Mouse (Mus musculus) stomach, embryonic 16.5 days (tissue): ENCODE data around the gene Gpatch4. TPM values are rescaled to one million over a fixed set of nuclear protein-coding genes. Genes with fewer than 3 reads are reported as not detected.

Experiments
- ATAC-seq: fragments of 200-750 bp; cut with Nextera tagmentation; 2 replicates; pipeline ENCODE4 v1.8.0; 2017; ENCODE audit warnings: moderate number of reproducible peaks, moderate TSS enrichment; ENCODE audit not compliant: insufficient read depth, low FRiP score
- H3K27ac ChIP-seq: fragments of 300-500 bp; sonication (generic); 2 replicates; pipeline ENCODE4 v1.5.1; 2014; ENCODE audit warnings: low read length
- H3K27me3 ChIP-seq: fragments of 300-500 bp; sonication (generic); 2 replicates; pipeline ENCODE4 v1.6.1; 2014; ENCODE audit warnings: low read length, control low read depth, mixed read lengths; ENCODE audit not compliant: control insufficient read depth, insufficient read depth
- H3K36me3 ChIP-seq: fragments of 300-500 bp; sonication (generic); 2 replicates; pipeline ENCODE4 v1.6.1; 2014; ENCODE audit warnings: low read length; ENCODE audit not compliant: control insufficient read depth, insufficient read depth
- H3K4me1 ChIP-seq: fragments of 300-500 bp; sonication (generic); 2 replicates; pipeline ENCODE4 v1.6.1; 2014; ENCODE audit warnings: low read length, control low read depth, mixed read lengths; ENCODE audit not compliant: control insufficient read depth, insufficient read depth
- H3K4me2 ChIP-seq: fragments of 300-500 bp; sonication (generic); 2 replicates; pipeline ENCODE4 v1.6.1; 2014; ENCODE audit warnings: low read depth, low read length, mixed read lengths
- H3K4me3 ChIP-seq: fragments of 300-500 bp; sonication (generic); replicated peaks from 2 replicates; pipeline ENCODE4 v1.5.1; 2014; ENCODE audit warnings: mild to moderate bottlenecking, low read length
- H3K9ac ChIP-seq: fragments of 300-500 bp; sonication (generic); 2 replicates; pipeline ENCODE4 v1.6.1; 2014; ENCODE audit warnings: low read length
- H3K9me3 ChIP-seq: fragments of 300-500 bp; sonication (generic); replicated peaks from 2 replicates; pipeline ENCODE4 v1.6.1; 2016; ENCODE audit warnings: low read length, control low read depth; ENCODE audit not compliant: control insufficient read depth
- WGBS: fragments of 180-500 bp; shearing (Covaris S2); extraction: QIAGEN DNeasy Blood & Tissue Kit; methylation state at CpG from one replicate; pipeline ENCODE4 v1.1.7; 2014; 5-methylcytosine and 5-hydroxymethylcytosine counted together
- polyA plus RNA-seq: library from polyadenylated mRNA; unstranded; fragments of >200 nt; fragmentation: Nextera tagmentation; extraction: Ambion mirVana; gene quantifications from 2 replicates; pipeline ENCODE4 v1.2.1, GENCODE M21; 2015

The Gpatch4 gene
- 29.7 and 30.1 TPM in 2 replicates for polyA plus RNA-seq

DNA sequence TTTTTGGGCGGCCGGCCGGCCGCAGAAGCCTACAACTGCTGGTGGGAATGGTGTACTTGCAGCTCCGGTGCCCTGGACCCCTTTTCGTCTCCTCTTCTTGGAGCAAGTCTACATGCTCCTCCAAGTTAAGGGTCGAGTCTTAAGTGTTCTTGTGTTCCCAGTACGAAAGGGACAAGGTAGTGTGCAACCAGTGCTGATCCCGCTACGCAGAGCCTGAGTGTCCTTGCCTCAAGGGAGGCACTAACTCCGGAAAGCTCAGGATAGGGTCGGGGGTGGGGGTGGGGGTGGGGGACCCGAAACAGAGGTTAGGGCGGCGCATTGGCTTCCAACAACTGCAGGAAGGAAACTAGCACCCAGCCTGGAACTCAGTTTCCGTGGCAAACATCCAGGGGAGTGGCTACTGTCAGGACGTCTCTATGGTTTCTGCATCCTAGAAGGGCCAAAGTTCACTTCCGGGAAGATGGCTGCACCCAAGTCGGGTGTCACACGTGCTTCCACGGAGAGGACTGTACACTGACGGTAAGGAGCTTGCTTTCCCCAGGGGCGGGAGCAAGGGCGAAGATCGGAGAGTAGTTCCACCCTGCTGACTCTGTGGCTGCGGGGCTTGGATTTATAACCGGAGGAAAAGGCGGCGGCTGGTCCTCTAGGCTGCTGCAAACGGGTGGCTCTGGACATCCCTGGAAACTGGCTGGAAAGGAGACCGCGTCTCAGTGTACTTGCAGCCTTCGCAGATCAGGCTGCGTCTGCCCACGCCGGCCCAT lies at the start of gene Gpatch4:
TSS of gene Gpatch4 (plus strand) at position 448 of the 761 bp plus-strand sequence.
- Histone ChIP-seq H3K27ac (peak within 1 kb of the TSS; percentile 69), H3K27me3 (peaks cover 3% of the 10 kb centered on the region; the same call in 1 of the 2 replicates), H3K4me3 (peak within 1 kb of the TSS; percentile 94), H3K4me2 (peak within 1 kb of the TSS; percentile 72), H3K9ac (peak within 1 kb of the TSS; percentile 80), H3K9me3 (no peaks in the 10 kb centered on the region), H3K4me1 (0 out of 2 replicates have a peak, but pooled peaks cover 5% of the 10 kb centered on the region), H3K36me3 (no peaks in the 10 kb centered on the region)
- 8% methylated on average over 36 of the region's 36 CpGs for WGBS
- peak; percentile 94 for ATAC-seq

DNA sequence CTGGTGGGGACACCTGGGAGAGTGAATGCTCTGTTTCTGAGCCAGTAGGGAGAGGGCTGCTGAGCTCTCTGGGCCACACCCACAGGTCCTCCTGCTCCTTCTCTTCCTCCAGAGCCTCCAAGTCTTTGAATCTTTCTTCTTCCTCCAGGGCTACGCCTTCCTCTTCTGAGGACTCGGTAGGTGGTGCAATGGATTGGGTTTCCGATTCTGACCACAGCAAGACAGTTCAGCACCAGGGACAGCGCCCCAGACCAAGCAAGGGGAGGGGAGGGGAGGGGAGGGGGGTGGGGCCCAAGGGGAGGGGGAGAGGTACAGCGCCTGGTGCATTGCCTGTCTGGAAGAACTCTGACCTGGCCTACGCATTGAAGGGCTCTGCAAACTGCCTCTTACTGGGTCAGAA lies 49.5 kb upstream of the Gpatch4 start:
- no peaks in the 10 kb centered on the region for H3K36me3 ChIP-seq
- 7% methylated on average over 6 of the region's 6 CpGs for WGBS
- H3K27me3 ChIP-seq, result peaks cover 61% of the 10 kb centered on the region

DNA sequence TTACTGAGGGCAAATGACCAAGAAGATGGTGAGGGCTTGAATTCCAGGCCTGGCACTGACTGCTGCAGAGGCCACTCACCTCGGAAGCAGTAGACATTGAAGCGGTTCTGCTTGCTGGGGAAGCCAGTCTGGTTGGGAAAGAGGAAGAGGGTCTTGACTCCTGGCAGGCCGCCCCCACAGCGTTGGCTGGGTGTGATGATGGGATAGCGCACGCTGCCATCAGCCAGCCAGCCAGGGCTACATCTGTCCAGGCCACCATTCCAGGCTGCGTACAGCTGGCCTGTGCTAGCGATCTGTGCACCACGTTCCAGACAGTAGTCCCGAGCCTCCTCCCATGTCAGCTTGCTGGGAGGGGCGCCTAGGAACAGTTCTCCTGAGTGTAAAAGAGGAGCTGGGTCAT lies 47.6 kb upstream of the Gpatch4 start:
- Histone ChIP-seq H3K9me3 (no peaks in the 10 kb centered on the region), H3K27ac (no peak overlapping the region), H3K4me1 (peaks cover 11% of the 10 kb centered on the region), H3K4me3 (no peak overlapping the region), H3K9ac (no peak overlapping the region), H3K4me2 (no peak overlapping the region), H3K36me3 (no peaks in the 10 kb centered on the region), H3K27me3 (peaks cover 77% of the 10 kb centered on the region)
- WGBS, result 37% methylated on average over 11 of the region's 11 CpGs
- ATAC-seq, result no peak

More for the DNA sequence above, 49.5 kb upstream of the Gpatch4 start:
- Histone ChIP-seq H3K4me1 (no peaks in the 10 kb centered on the region), H3K4me3 (no peak overlapping the region), H3K9ac (no peak overlapping the region), H3K9me3 (no peaks in the 10 kb centered on the region), H3K4me2 (no peak overlapping the region), H3K27ac (no peak overlapping the region)
- no peak for ATAC-seq

GRCm38 (mm10) chr3:87996401-87996800 lies 46.5 kb upstream of the Gpatch4 start:
- no peaks in the 10 kb centered on the region for H3K9me3 ChIP-seq
- no peak overlapping the region for H3K9ac ChIP-seq
- H3K27me3 ChIP-seq, result peaks cover 85% of the 10 kb centered on the region
- 5% methylated on average over 15 of the region's 15 CpGs for WGBS
- H3K36me3 ChIP-seq, result no peaks in the 10 kb centered on the region
- H3K4me2 ChIP-seq, result no peak overlapping the region
- no peak for ATAC-seq
- no peak overlapping the region for H3K27ac ChIP-seq
- H3K4me1 ChIP-seq, result peaks cover 11% of the 10 kb centered on the region
- H3K4me3 ChIP-seq, result no peak overlapping the region

DNA sequence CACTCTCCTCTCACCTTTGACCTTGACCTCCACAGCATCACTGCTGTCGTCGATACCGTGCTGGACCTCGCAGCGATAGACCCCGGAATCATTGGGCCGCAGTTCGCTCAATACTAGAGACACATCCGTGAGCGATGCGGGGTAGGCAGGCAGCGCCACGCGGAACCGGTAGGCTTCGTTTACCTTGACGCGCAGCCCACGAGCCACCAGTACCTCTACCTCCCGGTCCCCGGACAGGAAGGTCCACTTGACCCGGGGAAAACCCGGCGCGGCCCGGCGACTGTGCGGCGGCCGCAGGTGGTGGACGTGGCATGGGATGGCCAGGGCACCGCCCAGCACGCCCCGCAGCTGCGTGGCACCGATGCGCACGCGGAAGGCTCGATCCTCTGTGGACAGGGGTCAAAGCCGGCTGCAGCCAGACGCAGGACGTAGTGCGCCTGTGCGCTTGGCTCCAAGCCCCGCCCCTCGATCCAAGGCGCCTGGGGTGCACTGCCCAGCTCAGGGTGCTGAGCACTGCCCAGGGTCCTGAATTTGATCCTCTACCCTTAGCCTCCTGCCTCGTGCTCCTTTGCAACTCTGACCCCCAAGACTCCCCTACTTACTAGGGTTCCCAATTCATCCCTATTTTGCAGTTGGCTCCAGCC lies 45.8 kb upstream of the Gpatch4 start:
- Histone ChIP-seq H3K4me3 (peak overlapping the region; percentile 32), H3K9me3 (no peaks in the 10 kb centered on the region), H3K27ac (no peak overlapping the region), H3K36me3 (no peaks in the 10 kb centered on the region), H3K4me1 (peaks cover 11% of the 10 kb centered on the region), H3K27me3 (peaks cover 92% of the 10 kb centered on the region), H3K9ac (no peak overlapping the region), H3K4me2 (peak overlapping the region; percentile 52)
- peak; percentile 34; the same call in 1 of the 2 replicates for ATAC-seq
- WGBS, result 1% methylated on average over 49 of the region's 49 CpGs

DNA sequence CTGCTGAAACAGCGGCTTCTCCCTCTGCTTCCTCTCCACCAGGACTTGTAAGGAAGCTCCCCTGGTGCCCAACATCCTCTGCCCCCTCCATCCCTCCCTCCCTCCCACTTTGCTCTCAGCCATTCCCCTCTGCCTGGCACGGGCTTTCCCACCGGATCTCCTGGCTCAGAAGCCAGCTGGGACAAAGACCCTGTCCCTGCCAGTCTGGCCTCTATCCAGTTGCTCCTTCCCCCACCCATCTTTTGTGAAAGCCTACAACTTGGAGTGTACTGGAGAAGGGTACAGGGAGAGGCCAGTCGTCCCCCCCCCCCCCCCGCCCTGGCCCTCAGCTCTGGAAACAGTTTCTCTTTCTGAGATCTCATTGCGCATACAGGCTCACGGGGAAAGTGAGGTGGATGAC lies 44.2 kb upstream of the Gpatch4 start:
- no peak for ATAC-seq
- Histone ChIP-seq H3K27me3 (peaks cover 96% of the 10 kb centered on the region), H3K4me2 (no peak overlapping the region), H3K4me3 (no peak overlapping the region), H3K36me3 (no peaks in the 10 kb centered on the region), H3K4me1 (peaks cover 11% of the 10 kb centered on the region), H3K9ac (no peak overlapping the region), H3K27ac (no peak overlapping the region), H3K9me3 (no peaks in the 10 kb centered on the region)
- WGBS, result 8% methylated on average over 5 of the region's 7 CpGs

GRCm38 (mm10) chr3:87999243-87999895 lies 43.5 kb upstream of the Gpatch4 start:
- Histone ChIP-seq H3K9me3 (no peaks in the 10 kb centered on the region), H3K27me3 (peaks cover 92% of the 10 kb centered on the region), H3K36me3 (no peaks in the 10 kb centered on the region), H3K4me3 (peak overlapping the region; percentile 43), H3K9ac (no peak overlapping the region; the same call in 1 of the 2 replicates), H3K4me2 (peak overlapping the region; percentile 60), H3K4me1 (peaks cover 11% of the 10 kb centered on the region), H3K27ac (no peak overlapping the region)
- no peak for ATAC-seq
- WGBS, result 2% methylated on average over 38 of the region's 38 CpGs

GRCm38 (mm10) chr3:88000181-88000580 lies 42.7 kb upstream of the Gpatch4 start, which contains the start of gene Bcan:
Bcan (minus strand) TSS chr3:88000230.
- peaks cover 11% of the 10 kb centered on the region for H3K4me1 ChIP-seq
- under 1% methylated on average over 39 of the region's 39 CpGs for WGBS
- peak within 1 kb of the TSS; percentile 43 for H3K4me3 ChIP-seq
- no peaks in the 10 kb centered on the region for H3K9me3 ChIP-seq
- H3K27ac ChIP-seq, result no peak within 1 kb of the TSS
- ATAC-seq, result no peak
- H3K27me3 ChIP-seq, result peaks cover 84% of the 10 kb centered on the region
- H3K36me3 ChIP-seq, result no peaks in the 10 kb centered on the region
- H3K4me2 ChIP-seq, result peak within 1 kb of the TSS; percentile 60
- H3K9ac ChIP-seq, result peak within 1 kb of the TSS; percentile 21
